Mouse (Mus musculus) midbrain, postnatal 0 days (tissue): ENCODE measurements around the gene Atf3. TPM values are rescaled to one million over a fixed set of nuclear protein-coding genes. Genes with fewer than 3 reads are reported as not detected.

Experiments used
- ATAC-seq: fragments of 200-750 bp; cut with Nextera tagmentation; 2 replicates; pipeline ENCODE4 v1.8.0; 2017; ENCODE audit warnings: moderate number of reproducible peaks, mild to moderate bottlenecking, moderate TSS enrichment, moderate library complexity; ENCODE audit not compliant: low FRiP score
- DNase-seq: peaks from one replicate; pipeline ENCODE4 v3.0.0-alpha.2; 2015; ENCODE audit warnings: low spot score
- H3K27ac ChIP-seq: fragments of 300-500 bp; sonication (generic); 2 replicates; pipeline ENCODE4 v1.5.1; 2014; ENCODE audit warnings: low read depth, mild to moderate bottlenecking, low read length, mixed read lengths
- H3K27me3 ChIP-seq: fragments of 300-500 bp; sonication (generic); 2 replicates; pipeline ENCODE4 v1.6.1; 2014; ENCODE audit warnings: low read length, control low read depth, mixed read lengths; ENCODE audit not compliant: insufficient read depth
- H3K36me3 ChIP-seq: fragments of 300-500 bp; sonication (generic); 2 replicates; pipeline ENCODE4 v1.6.1; 2014; ENCODE audit warnings: low read length, control low read depth, mixed read lengths; ENCODE audit not compliant: insufficient read depth
- H3K4me1 ChIP-seq: fragments of 300-500 bp; sonication (generic); 2 replicates; pipeline ENCODE4 v1.6.1; 2014; ENCODE audit warnings: mild to moderate bottlenecking, control low read depth, antibody characterized with exemption, low read length, mixed read lengths; ENCODE audit not compliant: insufficient read depth
- H3K4me2 ChIP-seq: fragments of 300-500 bp; sonication (generic); 2 replicates; pipeline ENCODE4 v1.6.1; 2014; ENCODE audit warnings: low read depth, mild to moderate bottlenecking, low read length, mixed read lengths; ENCODE audit not compliant: poor library complexity, severe bottlenecking
- H3K4me3 ChIP-seq: fragments of 300-500 bp; sonication (generic); 2 replicates; pipeline ENCODE4 v1.5.1; 2014; ENCODE audit warnings: low read depth, mild to moderate bottlenecking, low read length, moderate library complexity
- H3K9ac ChIP-seq: fragments of 300-500 bp; sonication (generic); replicated peaks from 2 replicates; pipeline ENCODE4 v1.6.1; 2014; ENCODE audit warnings: mild to moderate bottlenecking, low read length, moderate library complexity, mixed read lengths; ENCODE audit not compliant: poor library complexity, severe bottlenecking
- H3K9me3 ChIP-seq: fragments of 300-500 bp; sonication (generic); 2 replicates; pipeline ENCODE4 v1.6.1; 2016; ENCODE audit warnings: low read length, control low read depth
- CTCF ChIP-seq: IDR thresholded peaks from 2 replicates; pipeline ENCODE4 v1.5.1; 2016; ENCODE audit warnings: antibody characterized with exemption, mild to moderate bottlenecking
- WGBS: fragments of 180-500 bp; shearing (Covaris S2); extraction: QIAGEN DNeasy Blood & Tissue Kit; methylation state at CpG from one replicate; pipeline ENCODE4 v1.1.7; 2014; 5-methylcytosine and 5-hydroxymethylcytosine counted together
- polyA plus RNA-seq: library from polyadenylated mRNA; unstranded; fragments of >200 nt; fragmentation: Nextera tagmentation; extraction: Ambion mirVana; gene quantifications from 2 replicates; pipeline ENCODE4 v1.2.1, GENCODE M21; 2015
- total RNA-seq: library from RNA; depleted of rRNA; stranded (reverse); fragments of >200 nt; gene quantifications from 2 replicates; pipeline ENCODE4 v1.2.3, GENCODE M21; 2014

Atf3 gene
- total and polyA plus RNA-seq, 2 experiments from 2014 or later, result 1.3 to 3.5 TPM

GRCm38 (mm10) chr1:191225771-191226170 is 7.9 kb upstream of the Atf3 start:
- Histone ChIP-seq H3K9ac (no peak overlapping the region), H3K4me1 (peaks cover 4% of the 10 kb centered on the region; the same call in 1 of the 2 replicates), H3K9me3 (no peaks in the 10 kb centered on the region), H3K27ac (no peak overlapping the region), H3K4me3 (no peak overlapping the region), H3K4me2 (no peak overlapping the region), H3K36me3 (no peaks in the 10 kb centered on the region), H3K27me3 (no peaks in the 10 kb centered on the region)
- WGBS, result 90% methylated on average over 2 of the region's 2 CpGs
- no peak for DNase-seq
- TF ChIP-seq CTCF, result no peak
- ATAC-seq, result no peak

- Histone ChIP-seq H3K27ac (no peak overlapping the region; the same call in 1 of the 2 replicates), H3K9ac (peak overlapping the region; percentile 80), H3K4me2 (peak overlapping the region; percentile 81), H3K4me3 (peak overlapping the region; percentile 76), H3K36me3 (no peaks in the 10 kb centered on the region), H3K4me1 (peaks cover 4% of the 10 kb centered on the region; the same call in 1 of the 2 replicates), H3K27me3 (no peaks in the 10 kb centered on the region), H3K9me3 (no peaks in the 10 kb centered on the region)
- no peak for ATAC-seq
- no peak for DNase-seq
- peak; percentile 44; the same call in 1 of the 2 replicates for TF ChIP-seq CTCF
- WGBS, result 57% methylated on average over 9 of the region's 9 CpGs
These were observed 7.3 kb upstream of the Atf3 start for GRCm38 (mm10) chr1:191224981-191225703.

GRCm38 (mm10) chr1:191224302-191224980 is 6.6 kb upstream of the Atf3 start:
- H3K4me2 ChIP-seq, result peak overlapping the region; percentile 81
- no peaks in the 10 kb centered on the region for H3K27me3 ChIP-seq
- peak; percentile 95 for DNase-seq
- H3K27ac ChIP-seq, result peak overlapping the region; percentile 65
- no peaks in the 10 kb centered on the region for H3K36me3 ChIP-seq
- peaks cover 4% of the 10 kb centered on the region; the same call in 1 of the 2 replicates for H3K4me1 ChIP-seq
- H3K9me3 ChIP-seq, result no peaks in the 10 kb centered on the region
- under 1% methylated on average over 57 of the region's 57 CpGs for WGBS
- H3K4me3 ChIP-seq, result peak overlapping the region; percentile 76
- peak; percentile 90 for ATAC-seq
- H3K9ac ChIP-seq, result peak overlapping the region; percentile 80
- TF ChIP-seq CTCF, result no peak

GRCm38 (mm10) chr1:191223930-191224301 is 6.1 kb upstream of the Atf3 start:
- H3K9me3 ChIP-seq, result no peaks in the 10 kb centered on the region
- 51% methylated on average over 10 of the region's 10 CpGs for WGBS
- no peaks in the 10 kb centered on the region for H3K36me3 ChIP-seq
- no peak overlapping the region for H3K27ac ChIP-seq
- TF ChIP-seq CTCF, result no peak
- H3K4me3 ChIP-seq, result peak overlapping the region; percentile 76
- peaks cover 4% of the 10 kb centered on the region; the same call in 1 of the 2 replicates for H3K4me1 ChIP-seq
- H3K9ac ChIP-seq, result peak overlapping the region; percentile 80
- ATAC-seq, result peak; percentile 75
- peak; percentile 13 for DNase-seq
- H3K4me2 ChIP-seq, result peak overlapping the region; percentile 81
- H3K27me3 ChIP-seq, result no peaks in the 10 kb centered on the region

GRCm38 (mm10) chr1:191222031-191222430 is 4.2 kb upstream of the Atf3 start:
- Histone ChIP-seq H3K9me3 (no peaks in the 10 kb centered on the region), H3K27ac (no peak overlapping the region), H3K4me2 (no peak overlapping the region), H3K4me3 (no peak overlapping the region), H3K36me3 (no peaks in the 10 kb centered on the region), H3K27me3 (no peaks in the 10 kb centered on the region), H3K9ac (no peak overlapping the region), H3K4me1 (peaks cover 4% of the 10 kb centered on the region; the same call in 1 of the 2 replicates)
- DNase-seq (no peak), ATAC-seq (no peak)
- 84% methylated on average over 4 of the region's 4 CpGs for WGBS
- no peak for TF ChIP-seq CTCF

DNA sequence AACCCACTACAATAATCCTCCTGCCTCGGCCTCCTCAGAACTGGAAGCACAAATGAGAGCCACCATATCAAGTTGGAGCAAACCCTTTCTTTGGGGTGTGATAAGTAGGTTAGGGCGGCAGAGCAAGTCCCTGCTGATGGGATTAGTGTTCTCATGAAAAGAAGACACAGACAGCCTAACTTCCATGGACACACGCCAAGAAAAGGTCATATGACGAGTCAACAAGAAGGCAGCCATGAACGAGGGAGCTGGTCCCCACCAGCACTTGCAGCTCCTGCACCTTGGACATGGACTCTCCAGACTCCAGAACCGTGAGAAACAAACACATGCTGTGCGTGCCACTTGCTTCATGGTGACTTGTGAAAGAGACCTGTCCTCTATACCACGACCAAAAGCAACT is 2.7 kb upstream of the Atf3 start:
- no peak for DNase-seq
- Histone ChIP-seq H3K27ac (no peak overlapping the region), H3K4me3 (no peak overlapping the region), H3K27me3 (no peaks in the 10 kb centered on the region), H3K4me2 (no peak overlapping the region), H3K36me3 (no peaks in the 10 kb centered on the region), H3K4me1 (peaks cover 4% of the 10 kb centered on the region; the same call in 1 of the 2 replicates), H3K9me3 (no peaks in the 10 kb centered on the region), H3K9ac (no peak overlapping the region)
- TF ChIP-seq CTCF, result no peak
- 63% methylated on average over 8 of the region's 8 CpGs for WGBS
- ATAC-seq, result no peak
